In genomic region chr3:152356751-152357150, GRCm38 (mm10) we compare ENCODE assay signal across 26 mouse cellular contexts. TPM values are rescaled to one million over a fixed set of nuclear protein-coding genes. Genes with fewer than 3 reads are reported as not detected.
A peak's percentile ranks its signal among the peaks of the same experiment; 100 is the strongest.
DNase-seq lines count a peak whose midpoint lies in the region; ATAC-seq lines count a peak whose summit lies in the region.
"Had no signal": no experiment of that assay in that cellular context is flagged by ENCODE, and none has a peak within 500 bp of the region (broad histone marks: within the 10 kb centered on the region; RNA-seq: fewer than 3 reads in every experiment).

No protein-coding gene starts in this region.

- H3K4me3 ChIP-seq in midbrain, embryonic 16.5 days (ENCODE audit: low read depth, low read length): no peak overlapping the region
- H3K4me3 ChIP-seq in midbrain, embryonic 13.5 days (replicated peaks): no peak overlapping the region
- H3K4me3 ChIP-seq in kidney, embryonic 14.5 days (ENCODE audit: low read length): no peak overlapping the region
- H3K4me3 ChIP-seq: embryonic facial prominence, embryonic 13.5 days; erythroblast, embryonic 14.5 days; forebrain, embryonic 12.5 days; hindbrain, embryonic 10.5 days; limb, embryonic 12.5 days; midbrain, embryonic 12.5 days had no signal

- ATAC-seq in midbrain, embryonic 16.5 days: peak; percentile 44; the same call in 1 of the 2 replicates
- no peak for ATAC-seq in midbrain, embryonic 13.5 days
- peak; percentile 93 for ATAC-seq in kidney, embryonic 14.5 days (ENCODE audit: low FRiP score, low TSS enrichment)
- ATAC-seq: intestine, postnatal 0 days had no signal

- 81% methylated on average over 9 of the region's 9 CpGs for WGBS in midbrain, embryonic 16.5 days
- 78% methylated on average over 9 of the region's 9 CpGs for WGBS in midbrain, embryonic 13.5 days
- WGBS in kidney, embryonic 14.5 days: 51% methylated on average over 9 of the region's 9 CpGs

- H3K4me1 ChIP-seq in midbrain, embryonic 16.5 days (ENCODE audit: control insufficient read depth, insufficient read depth, low read length): peaks cover 9% of the 10 kb centered on the region; the same call in 1 of the 2 replicates
- H3K4me1 ChIP-seq in midbrain, embryonic 13.5 days (replicated peaks): peaks cover 17% of the 10 kb centered on the region
- H3K4me1 ChIP-seq in kidney, embryonic 14.5 days (ENCODE audit: control insufficient read depth, insufficient read depth, low read length): no peaks in the 10 kb centered on the region

- peak; percentile 17 for DNase-seq in kidney, adult 11 months
- DNase-seq in kidney, adult 8-10 months: no peak
- peak; percentile 39 to 51 for DNase-seq in kidney, postnatal 36 days
- no peak for DNase-seq in adrenal gland, adult (ENCODE audit: inconsistent age in 2 of 2, low spot score in 1 of 2)
- DNase-seq in gastrocnemius, postnatal 10 days: no peak
- DNase-seq: adrenal gland, postnatal 25 days; cerebellum, adult 2 months; cerebellum, postnatal 25 days; embryo, embryonic 11 days; heart, postnatal 10 days; lung, adult 2 months; right cerebral cortex, postnatal 25 days; spleen, adult 18-20 months had no signal

- H3K36me3 ChIP-seq in midbrain, embryonic 16.5 days (ENCODE audit: control insufficient read depth, insufficient read depth, low read length): peaks cover 6% of the 10 kb centered on the region
- peaks cover 24% of the 10 kb centered on the region for H3K36me3 ChIP-seq in midbrain, embryonic 13.5 days
- peaks cover 19% of the 10 kb centered on the region; the same call in 1 of the 2 replicates for H3K36me3 ChIP-seq in kidney, embryonic 14.5 days (ENCODE audit: control insufficient read depth, insufficient read depth, low read length)

- H3K9ac ChIP-seq in midbrain, embryonic 16.5 days (ENCODE audit: low read depth, low read length): no peak overlapping the region
- no peak overlapping the region for H3K9ac ChIP-seq in midbrain, embryonic 13.5 days (replicated peaks)
- no peak overlapping the region for H3K9ac ChIP-seq in kidney, embryonic 14.5 days (ENCODE audit: low read depth, low read length)
- H3K9ac ChIP-seq: embryonic facial prominence, embryonic 13.5 days; forebrain, embryonic 12.5 days; limb, embryonic 12.5 days; midbrain, embryonic 12.5 days had no signal

- H3K9me3 ChIP-seq in midbrain, embryonic 16.5 days (replicated peaks; ENCODE audit: control insufficient read depth, low read length, poor library complexity, severe bottlenecking): no peaks in the 10 kb centered on the region
- H3K9me3 ChIP-seq in midbrain, embryonic 13.5 days: no peaks in the 10 kb centered on the region
- H3K9me3 ChIP-seq in kidney, embryonic 14.5 days (ENCODE audit: control insufficient read depth, low read length): no peaks in the 10 kb centered on the region
- H3K9me3 ChIP-seq: embryonic facial prominence, embryonic 13.5 days; forebrain, embryonic 12.5 days; G1E; hindbrain, embryonic 10.5 days; limb, embryonic 12.5 days; midbrain, embryonic 12.5 days had no signal

- H3K4me2 ChIP-seq in midbrain, embryonic 16.5 days (ENCODE audit: low read length): no peak overlapping the region
- H3K4me2 ChIP-seq in midbrain, embryonic 13.5 days (replicated peaks): no peak overlapping the region
- H3K4me2 ChIP-seq in kidney, embryonic 14.5 days (replicated peaks; ENCODE audit: low read depth, low read length): no peak overlapping the region
- H3K4me2 ChIP-seq: embryonic facial prominence, embryonic 13.5 days; forebrain, embryonic 12.5 days; heart, embryonic 11.5 days; limb, embryonic 12.5 days; liver, embryonic 11.5 days; midbrain, embryonic 12.5 days had no signal

- no peak overlapping the region for H3K27ac ChIP-seq in midbrain, embryonic 16.5 days (ENCODE audit: low read length)
- H3K27ac ChIP-seq in midbrain, embryonic 13.5 days: no peak overlapping the region
- no peak overlapping the region for H3K27ac ChIP-seq in kidney, embryonic 14.5 days (ENCODE audit: low read depth, low read length)
- H3K27ac ChIP-seq: embryonic facial prominence, embryonic 13.5 days; forebrain, embryonic 12.5 days; hindbrain, embryonic 10.5 days; limb, embryonic 12.5 days; midbrain, embryonic 12.5 days had no signal

- no peaks in the 10 kb centered on the region for H3K27me3 ChIP-seq in midbrain, embryonic 16.5 days (ENCODE audit: control insufficient read depth, insufficient read depth, low read depth, low read length)
- H3K27me3 ChIP-seq in midbrain, embryonic 13.5 days: no peaks in the 10 kb centered on the region
- no peaks in the 10 kb centered on the region for H3K27me3 ChIP-seq in kidney, embryonic 14.5 days (ENCODE audit: control insufficient read depth, insufficient read depth, low read length)
- H3K27me3 ChIP-seq: embryonic facial prominence, embryonic 13.5 days; forebrain, embryonic 12.5 days; limb, embryonic 12.5 days; midbrain, embryonic 12.5 days had no signal

RNA-seq across cellular contexts. Expression of gene Usp33, which starts 10.5 kb away (rescaled TPM):
- 99.6 and 102 TPM in 2 replicates for polyA plus RNA-seq in midbrain, embryonic 16.5 days (2015; fragmentation: Nextera tagmentation; extraction: Ambion mirVana)
- 79.1 and 85.8 TPM in 2 replicates for polyA plus RNA-seq in midbrain, embryonic 13.5 days (2015; fragmentation: Nextera tagmentation; extraction: Ambion mirVana)
- 18.8 and 44.4 TPM in 2 replicates for polyA plus RNA-seq in kidney, embryonic 14.5 days (2014; fragmentation: Nextera tagmentation; extraction: Ambion mirVana)
- total RNA-seq in gastrocnemius, postnatal 10 days (2021): 10 to 100 TPM; 23.2 to 26.3 TPM

RNA-seq across cellular contexts. Expression of gene Miga1, which starts 16.5 kb away (rescaled TPM):
- polyA plus RNA-seq in midbrain, embryonic 16.5 days (2015; fragmentation: Nextera tagmentation; extraction: Ambion mirVana): 18.4 and 19.3 TPM in 2 replicates
- 18.1 TPM in 2 replicates for polyA plus RNA-seq in midbrain, embryonic 13.5 days (2015; fragmentation: Nextera tagmentation; extraction: Ambion mirVana)
- polyA plus RNA-seq in kidney, embryonic 14.5 days (2014; fragmentation: Nextera tagmentation; extraction: Ambion mirVana): 14.0 and 23.7 TPM in 2 replicates
- total RNA-seq in gastrocnemius, postnatal 10 days (2021): 1 to 10 TPM; 4.2 to 4.6 TPM

RNA-seq across cellular contexts. Expression of gene Zzz3, which starts 38.5 kb away (rescaled TPM):
- polyA plus RNA-seq in midbrain, embryonic 16.5 days (2015; fragmentation: Nextera tagmentation; extraction: Ambion mirVana): 27.1 and 32.9 TPM in 2 replicates
- polyA plus RNA-seq in midbrain, embryonic 13.5 days (2015; fragmentation: Nextera tagmentation; extraction: Ambion mirVana): 36.3 and 40.4 TPM in 2 replicates
- 37.4 and 70.8 TPM in 2 replicates for polyA plus RNA-seq in kidney, embryonic 14.5 days (2014; fragmentation: Nextera tagmentation; extraction: Ambion mirVana)
- total RNA-seq in gastrocnemius, postnatal 10 days (2021): 10 to 100 TPM; 18.2 to 26.8 TPM

Comparison
In these comparisons a context has a peak if more than half of its experiments do, and no peak if none do; other contexts are left out.
1. DNase-seq: peak in kidney, adult 11 months (single experiment) and kidney, postnatal 36 days (2 of 2); none in kidney, adult 8-10 months (0 of 2), adrenal gland, adult (0 of 2) and gastrocnemius, postnatal 10 days (single experiment).